14 mouse cellular contexts compared by ENCODE assay signal in genomic region chr4:117379803-117380557, GRCm38 (mm10).
DNase-seq lines count a peak whose midpoint lies in the region; ATAC-seq and TF ChIP-seq lines count a peak whose summit lies in the region.
"Had no signal": no experiment of that assay in that cellular context is flagged by ENCODE, and none has a peak within 500 bp of the region (broad histone marks: within the 10 kb centered on the region; RNA-seq: fewer than 3 reads in every experiment).

No protein-coding gene starts in this region.

- H3K4me1 ChIP-seq in forebrain, embryonic 13.5 days: peaks cover 28% of the 10 kb centered on the region
- H3K4me1 ChIP-seq in limb, embryonic 11.5 days (ENCODE audit: control insufficient read depth, insufficient read depth, low read length): peaks cover 25% of the 10 kb centered on the region
- peaks cover 40% of the 10 kb centered on the region for H3K4me1 ChIP-seq in neural tube, embryonic 13.5 days (replicated peaks)
- peaks cover 3% of the 10 kb centered on the region; the same call in 1 of the 2 replicates for H3K4me1 ChIP-seq in thymus, adult 2 months (replicated peaks; ENCODE audit: control insufficient read depth, insufficient read depth, low read length)

- TF ChIP-seq POLR2A in brain, embryonic 14.5 days (IDR thresholded peaks at IDR 0.05; ENCODE audit: borderline replicate concordance, extremely low read depth, insufficient read depth, insufficient read length, poor library complexity, severe bottlenecking): no peak
- no peak for TF ChIP-seq POLR2A in thymus, adult 2 months (IDR thresholded peaks at IDR 0.05; ENCODE audit: control insufficient read depth, extremely low read depth, insufficient read depth, low read length, poor library complexity)

- no peak overlapping the region for H3K4me3 ChIP-seq in forebrain, embryonic 13.5 days
- H3K4me3 ChIP-seq in limb, embryonic 11.5 days (ENCODE audit: low read depth, low read length): no peak overlapping the region
- no peak overlapping the region for H3K4me3 ChIP-seq in neural tube, embryonic 13.5 days
- no peak overlapping the region for H3K4me3 ChIP-seq in thymus, adult 2 months (ENCODE audit: control insufficient read depth, insufficient read depth, low read length)
- H3K4me3 ChIP-seq: limb, embryonic 15.5 days had no signal

- no peak overlapping the region for H3K9ac ChIP-seq in forebrain, embryonic 13.5 days
- H3K9ac ChIP-seq in limb, embryonic 11.5 days (ENCODE audit: low read length): no peak overlapping the region
- no peak overlapping the region for H3K9ac ChIP-seq in neural tube, embryonic 13.5 days
- H3K9ac ChIP-seq: limb, embryonic 15.5 days had no signal

- no peaks in the 10 kb centered on the region for H3K36me3 ChIP-seq in forebrain, embryonic 13.5 days (ENCODE audit: poor library complexity, severe bottlenecking)
- H3K36me3 ChIP-seq in limb, embryonic 11.5 days (ENCODE audit: control insufficient read depth, insufficient read depth, low read length): no peaks in the 10 kb centered on the region
- no peaks in the 10 kb centered on the region for H3K36me3 ChIP-seq in neural tube, embryonic 13.5 days
- H3K36me3 ChIP-seq in thymus, adult 2 months (ENCODE audit: control insufficient read depth, insufficient read depth, low read length): no peaks in the 10 kb centered on the region
- H3K36me3 ChIP-seq: limb, embryonic 15.5 days had no signal

- DNase-seq in brain, embryonic 14.5 days (ENCODE audit: low read depth): peak; percentile 89
- no peak for DNase-seq in limb, embryonic 11.5 days (ENCODE audit: low spot score)
- no peak for DNase-seq in lung, postnatal 25 days (ENCODE audit: low spot score)
- no peak for DNase-seq in thymus, adult 18-20 months
- DNase-seq in thymus, adult 2 months: no peak
- DNase-seq: cerebellum, adult 9-10 months; heart, postnatal 10 days; kidney, postnatal 36 days; lung, adult 2 months; right cerebral cortex, adult 18-20 months had no signal

- peaks cover 34% of the 10 kb centered on the region for H3K27me3 ChIP-seq in forebrain, embryonic 13.5 days
- H3K27me3 ChIP-seq in limb, embryonic 11.5 days (ENCODE audit: control insufficient read depth, insufficient read depth, low read length): no peaks in the 10 kb centered on the region
- H3K27me3 ChIP-seq in neural tube, embryonic 13.5 days: peaks cover 94% of the 10 kb centered on the region
- H3K27me3 ChIP-seq in thymus, adult 2 months (ENCODE audit: control insufficient read depth, insufficient read depth, low read length): no peaks in the 10 kb centered on the region
- H3K27me3 ChIP-seq: limb, embryonic 15.5 days had no signal

- no peak for TF ChIP-seq CTCF in brain, embryonic 14.5 days (IDR thresholded peaks at IDR 0.05; ENCODE audit: borderline replicate concordance, extremely low read depth, insufficient read depth, insufficient read length)
- TF ChIP-seq CTCF in thymus, adult 2 months (IDR thresholded peaks at IDR 0.05; ENCODE audit: borderline replicate concordance, control insufficient read depth, extremely low read depth, insufficient read depth, low read length, poor library complexity): no peak

- WGBS in forebrain, embryonic 13.5 days: 23% methylated on average over 14 of the region's 14 CpGs
- WGBS in limb, embryonic 11.5 days: 19% methylated on average over 14 of the region's 14 CpGs
- WGBS in neural tube, embryonic 13.5 days: 28% methylated on average over 14 of the region's 14 CpGs
- WGBS in thymus, adult 2 months: 94% methylated on average over 14 of the region's 14 CpGs

- H3K27ac ChIP-seq in forebrain, embryonic 13.5 days: peak overlapping the region; percentile 59
- peak overlapping the region; percentile 57; the same call in 1 of the 2 replicates for H3K27ac ChIP-seq in limb, embryonic 11.5 days (replicated peaks; ENCODE audit: low read depth, low read length)
- H3K27ac ChIP-seq in neural tube, embryonic 13.5 days (replicated peaks): peak overlapping the region; percentile 39
- H3K27ac ChIP-seq in thymus, adult 2 months (ENCODE audit: control insufficient read depth, insufficient read depth, low read length): no peak overlapping the region
- H3K27ac ChIP-seq: limb, embryonic 15.5 days had no signal

- H3K9me3 ChIP-seq in forebrain, embryonic 13.5 days (replicated peaks): 0 out of 2 replicates have a peak, but pooled peaks cover 4% of the 10 kb centered on the region
- H3K9me3 ChIP-seq in limb, embryonic 11.5 days (ENCODE audit: control insufficient read depth, low read length): no peaks in the 10 kb centered on the region
- no peaks in the 10 kb centered on the region for H3K9me3 ChIP-seq in neural tube, embryonic 13.5 days
- H3K9me3 ChIP-seq: limb, embryonic 15.5 days had no signal

- peak; percentile 86 for ATAC-seq in forebrain, embryonic 13.5 days
- no peak for ATAC-seq in limb, embryonic 11.5 days (ENCODE audit: insufficient number of reproducible peaks, low FRiP score, low TSS enrichment, low read depth)
- peak; percentile 95 for ATAC-seq in neural tube, embryonic 13.5 days (ENCODE audit: low read depth)
- ATAC-seq: intestine, postnatal 0 days had no signal

- H3K4me2 ChIP-seq in forebrain, embryonic 13.5 days: peak overlapping the region; percentile 20
- H3K4me2 ChIP-seq in limb, embryonic 11.5 days (ENCODE audit: low read depth, severe bottlenecking): no peak overlapping the region
- H3K4me2 ChIP-seq in neural tube, embryonic 13.5 days: no peak overlapping the region
- H3K4me2 ChIP-seq: limb, embryonic 15.5 days had no signal
